Mouse (Mus musculus) spleen, postnatal 10 days (tissue): ENCODE measurements around the gene Myo15.
"Not testable (repeated sequence)": the region's sequence is repeated elsewhere in the genome, so short reads cannot be mapped to it uniquely, and the experiment has no call there.

Experiments used
- DNase-seq, 2 experiments: peaks; one replicate each; pipeline ENCODE4 v3.0.0; 2021 to 2022; ENCODE audit warnings: low spot score in 2 of 2

The Myo15 gene

GRCm38 (mm10) chr11:60469039-60469438 lies at the start of gene Myo15:
Gene Myo15 (plus strand): TSS chr11:60469339.
- no peak for DNase-seq

DNA sequence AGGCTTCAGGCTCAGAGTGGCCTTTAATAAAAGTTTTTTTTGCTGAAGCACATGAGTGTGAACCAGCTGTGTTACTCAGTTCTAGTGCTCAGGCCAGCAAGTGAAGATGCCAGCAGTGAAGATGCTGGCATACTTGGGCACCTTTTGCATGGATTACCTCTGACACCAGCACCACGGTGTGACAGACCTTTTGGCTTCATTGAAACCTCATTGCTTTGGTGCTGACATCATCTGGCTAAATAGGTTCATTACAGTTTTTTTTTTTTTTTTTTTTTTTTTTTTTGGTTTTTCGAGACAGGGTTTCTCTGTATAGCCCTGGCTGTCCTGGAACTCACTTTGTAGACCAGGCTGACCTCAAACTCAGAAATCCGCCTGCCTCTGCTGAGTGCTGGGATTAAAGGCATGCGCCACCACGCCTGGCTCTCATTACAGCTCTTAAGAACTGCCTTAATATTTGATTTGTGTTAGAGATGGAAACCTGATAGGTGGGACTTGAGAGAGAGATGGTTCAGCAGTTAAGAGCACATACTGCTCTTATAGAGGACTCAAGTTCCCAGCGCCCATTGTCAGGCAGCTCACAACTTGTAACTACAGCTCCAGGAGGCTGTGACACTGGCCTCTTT lies 47.0 kb upstream of the Myo15 start:
- DNase-seq: no peak

GRCm38 (mm10) chr11:60423006-60423405 lies 46.1 kb upstream of the Myo15 start:
- DNase-seq: no peak

GRCm38 (mm10) chr11:60426417-60426816 lies 42.7 kb upstream of the Myo15 start:
- no peak for DNase-seq

DNA sequence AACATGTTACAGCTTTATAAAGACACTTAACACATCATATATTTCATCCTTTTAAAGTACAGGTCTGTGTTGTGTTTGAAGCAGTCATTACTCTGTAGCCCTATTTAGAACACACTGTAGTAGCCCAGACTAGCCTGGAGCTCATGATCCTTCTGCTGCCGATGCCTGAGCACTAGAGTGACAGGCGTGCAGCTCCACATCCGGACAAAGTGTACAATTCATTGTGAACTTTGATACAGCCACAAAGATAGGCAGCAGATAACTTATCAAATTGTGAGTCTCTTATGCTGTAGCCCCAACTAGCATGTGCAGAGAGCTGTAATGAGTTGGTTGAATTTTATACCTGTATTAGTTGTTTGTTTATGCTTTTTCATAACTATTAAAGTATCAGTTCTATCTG lies 41.5 kb upstream of the Myo15 start:
- no peak for DNase-seq

DNA sequence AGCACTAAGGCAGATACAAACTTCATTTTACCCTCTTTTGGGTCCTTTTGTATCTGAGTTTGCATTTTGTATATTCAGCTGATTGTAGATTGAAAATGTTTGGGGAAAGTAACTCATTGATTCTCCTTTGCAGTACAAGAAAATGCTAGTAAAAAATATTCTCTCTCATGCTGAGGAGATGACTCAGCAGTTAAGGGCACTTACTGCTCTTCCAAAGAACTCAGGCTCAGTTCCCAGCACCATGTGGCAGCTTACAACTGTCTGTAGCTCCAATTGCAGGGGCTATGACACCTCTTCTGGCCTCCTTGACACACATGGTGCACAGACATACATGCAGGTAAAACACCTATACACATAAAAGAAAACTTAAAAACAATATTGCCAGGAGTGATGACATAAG lies 35.6 kb upstream of the Myo15 start:
- no peak for DNase-seq

- no peak for DNase-seq
Measured at GRCm38 (mm10) chr11:60435133-60435532, 34.0 kb upstream of the Myo15 start.

DNA sequence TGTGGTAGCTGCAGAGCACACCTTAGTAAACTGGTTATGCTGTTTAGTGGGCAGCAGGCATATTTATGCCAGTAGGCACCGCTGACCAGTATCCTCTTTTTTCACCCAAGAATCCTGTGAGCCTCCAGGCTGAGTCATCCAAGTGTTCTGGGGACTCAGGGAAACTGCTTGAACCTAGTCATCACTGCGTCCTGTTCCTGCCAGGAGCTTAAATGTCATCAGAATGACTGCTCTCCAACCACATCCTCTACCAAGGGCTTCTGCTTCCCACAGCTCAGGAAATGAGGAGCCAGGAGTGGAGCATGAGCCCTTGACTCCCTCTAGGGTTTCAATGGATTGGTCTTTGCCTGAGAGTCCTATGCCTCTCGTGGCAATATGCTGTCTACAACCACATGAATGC lies 32.5 kb upstream of the Myo15 start:
- DNase-seq: no peak

GRCm38 (mm10) chr11:60439621-60440020 lies 29.5 kb upstream of the Myo15 start:
- DNase-seq: not testable (repeated sequence)

GRCm38 (mm10) chr11:60440176-60440575 lies 29.0 kb upstream of the Myo15 start:
- DNase-seq: no peak

- no peak for DNase-seq
Measured at GRCm38 (mm10) chr11:60442896-60443295, 26.2 kb upstream of the Myo15 start.

GRCm38 (mm10) chr11:60444007-60444406 lies 25.1 kb upstream of the Myo15 start:
- no peak for DNase-seq

- DNase-seq: peak; percentile 74 to 88
Measured at GRCm38 (mm10) chr11:60454080-60454744, 14.9 kb upstream of the Myo15 start, which contains the start of gene Drg2. Gene Drg2 (plus strand): TSS chr11:60454591.

GRCm38 (mm10) chr11:60454745-60455087 lies 14.4 kb upstream of the Myo15 start:
- DNase-seq: no peak

- no peak for DNase-seq
Measured at GRCm38 (mm10) chr11:60457973-60458372, 11.2 kb upstream of the Myo15 start.

- DNase-seq: peak; percentile 53 to 70
Measured at GRCm38 (mm10) chr11:60465943-60466380, 3.2 kb upstream of the Myo15 start.

DNA sequence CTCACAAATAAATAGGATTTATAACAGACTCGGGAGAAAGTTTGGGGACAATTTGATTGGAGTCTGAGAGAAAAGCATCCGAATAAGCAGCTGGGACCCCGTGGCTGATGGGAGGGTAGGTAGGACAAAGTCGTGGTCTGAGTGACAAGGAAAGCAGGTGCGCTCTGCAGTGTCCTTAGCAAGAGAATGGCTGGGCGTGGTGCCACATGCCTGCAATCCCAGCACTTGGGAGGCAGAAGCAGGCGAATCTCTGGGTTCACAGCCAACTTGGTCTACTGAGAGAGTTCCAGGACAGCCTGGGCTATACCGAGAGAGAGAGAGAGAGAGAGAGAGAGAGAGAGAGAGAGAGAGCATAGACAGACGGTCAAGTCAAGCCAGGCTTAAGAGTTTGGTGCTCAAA lies 1.6 kb downstream of the Myo15 start:
- DNase-seq: no peak

GRCm38 (mm10) chr11:60474534-60474933 lies 5.4 kb downstream of the Myo15 start:
- DNase-seq: no peak

- DNase-seq: no peak
Measured at GRCm38 (mm10) chr11:60475668-60476362, 6.7 kb downstream of the Myo15 start.

DNA sequence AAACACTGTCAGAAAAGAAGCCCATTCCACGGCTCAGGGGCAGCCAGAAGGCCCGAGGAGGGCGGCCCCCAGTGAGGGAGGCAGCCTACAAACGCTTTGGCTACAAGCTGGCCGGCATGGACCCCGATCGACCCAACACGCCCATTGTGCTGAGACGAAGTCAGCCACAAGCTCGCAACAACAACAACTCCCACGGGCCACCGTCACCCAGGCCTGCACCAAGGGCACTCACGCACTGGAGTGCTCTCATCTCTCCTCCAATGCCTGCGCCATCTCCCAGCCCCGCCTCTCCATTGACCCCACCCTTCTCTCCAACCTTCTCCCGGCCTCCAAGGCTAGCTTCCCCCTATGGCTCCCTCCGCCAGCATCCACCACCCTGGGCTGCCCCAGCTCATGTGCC lies 9.0 kb downstream of the Myo15 start:
- no peak for DNase-seq

- DNase-seq: peak; percentile 55 to 69
Measured at GRCm38 (mm10) chr11:60486267-60486666, 17.1 kb downstream of the Myo15 start.

DNA sequence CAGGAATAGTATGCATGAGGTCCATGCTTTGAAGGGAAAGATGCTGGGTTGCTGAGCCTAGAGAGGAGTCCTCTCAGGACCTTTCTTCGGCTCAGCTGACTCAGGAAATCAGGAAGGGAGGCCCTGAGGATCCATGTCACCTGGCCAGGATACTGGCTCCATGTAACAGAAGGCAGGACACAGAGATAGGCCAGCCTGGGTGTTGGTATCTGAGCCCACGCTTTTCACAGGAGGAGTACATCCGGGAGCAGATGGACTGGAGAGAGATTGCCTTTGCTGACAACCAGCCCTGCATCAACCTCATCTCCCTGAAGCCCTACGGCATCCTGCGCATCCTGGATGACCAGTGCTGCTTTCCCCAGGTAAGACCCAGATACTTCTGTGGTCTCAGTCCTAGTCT lies 23.6 kb downstream of the Myo15 start:
- no peak for DNase-seq

- DNase-seq: no peak
Measured at GRCm38 (mm10) chr11:60495692-60496091, 26.6 kb downstream of the Myo15 start.
